Mouse (Mus musculus) right cerebral cortex, adult 2 months (tissue): ENCODE results near the gene Tom1l1.
"Not testable (repeated sequence)": the region's sequence is repeated elsewhere in the genome, so short reads cannot be mapped to it uniquely, and the experiment has no call there.

Source experiments
- DNase-seq, 2 experiments: peaks; one replicate each; pipeline ENCODE4 v3.0.0; 2021 to 2022; ENCODE audit warnings: low spot score in 2 of 2

Gene Tom1l1

DNA sequence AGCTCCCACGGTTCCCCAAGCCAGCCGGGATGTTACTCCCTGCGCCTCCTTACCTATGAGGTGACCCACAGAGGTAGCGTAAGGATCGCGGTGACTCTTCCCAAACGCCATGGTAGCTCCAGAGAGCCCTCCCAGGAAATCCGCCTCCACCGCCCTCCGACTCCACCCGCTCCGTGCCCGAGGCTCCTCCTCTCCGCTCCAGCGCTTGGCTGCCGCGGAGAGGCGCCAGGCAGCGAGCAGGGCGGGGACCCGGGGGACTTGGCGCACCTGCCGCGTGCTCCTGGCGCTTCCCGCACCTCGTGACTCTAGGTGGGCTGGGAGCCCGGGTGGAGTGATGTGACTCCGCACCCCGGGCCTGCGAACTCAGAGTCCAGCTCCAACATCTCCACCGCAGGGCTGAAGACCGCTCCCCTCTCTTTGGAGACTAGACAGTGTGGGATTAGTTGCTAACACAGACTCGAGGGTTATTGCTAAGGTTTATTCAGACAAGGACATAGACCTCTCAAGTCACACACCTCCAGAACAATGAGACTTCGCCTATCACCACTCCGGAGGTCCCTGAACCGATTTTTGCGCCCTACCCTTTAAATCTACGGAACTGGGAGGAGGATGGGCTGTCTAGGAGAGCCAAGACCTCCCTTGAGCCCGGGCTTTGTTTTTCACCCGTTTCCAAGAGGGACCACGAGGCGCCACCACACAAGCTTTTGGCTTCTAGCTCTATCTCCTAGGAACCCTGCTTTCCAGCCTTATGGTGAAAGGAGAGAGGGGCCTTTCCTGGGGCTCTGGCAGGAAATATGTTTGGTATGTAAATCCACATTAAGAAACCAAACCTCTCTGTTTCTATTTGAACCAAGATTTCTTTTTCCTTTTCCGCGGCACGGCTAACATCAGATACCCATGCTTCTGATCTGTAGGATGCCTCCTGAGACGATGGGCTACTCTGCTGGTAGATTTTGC lies at the start of gene Tom1l1:
Gene Tom1l1, minus strand, starts transcription at position 907 of the 957 bp plus-strand sequence.
- peak; percentile 78 to 84 for DNase-seq

GRCm38 (mm10) chr11:90733575-90733974 lies 45.4 kb upstream of the Tom1l1 start:
- DNase-seq = no peak

DNA sequence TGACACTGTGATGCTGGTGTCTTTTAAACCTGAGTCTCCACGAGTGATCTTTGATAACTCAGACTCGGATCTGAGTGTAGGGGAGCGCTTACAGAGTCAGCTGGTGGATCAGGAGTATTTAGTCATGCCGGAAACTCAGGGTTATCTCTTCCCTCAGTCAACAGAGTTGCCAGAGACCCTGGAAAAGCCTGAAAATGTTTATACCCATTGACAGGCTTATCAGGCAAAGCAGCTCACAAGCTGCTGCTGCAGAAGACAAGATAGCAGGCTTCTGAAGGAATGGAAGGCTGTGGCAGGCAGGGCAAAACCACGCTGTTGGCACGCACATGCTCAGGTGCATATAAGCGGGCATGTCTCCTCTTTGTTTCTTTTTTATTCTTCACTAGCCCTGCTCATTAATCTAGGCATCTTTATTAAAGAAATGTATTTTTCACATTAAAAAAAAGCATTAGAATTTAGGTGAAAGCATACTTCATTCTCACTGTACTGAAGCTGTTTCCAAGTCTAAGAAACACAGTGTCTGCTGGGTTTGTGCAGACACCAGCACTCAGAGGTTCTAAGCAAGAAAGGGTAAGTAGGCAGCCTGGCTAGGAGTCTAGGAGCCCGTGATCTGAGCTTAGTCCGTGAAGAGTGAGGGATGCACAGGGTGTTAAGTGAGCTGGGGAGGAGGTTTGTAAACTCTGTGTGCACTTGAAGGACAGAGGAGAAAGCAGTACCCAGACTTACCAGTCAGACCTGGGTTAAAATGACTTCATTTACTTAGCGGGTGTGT lies 39.4 kb upstream of the Tom1l1 start:
- DNase-seq = no peak

GRCm38 (mm10) chr11:90726730-90727129 lies 38.6 kb upstream of the Tom1l1 start:
- no peak for DNase-seq

DNA sequence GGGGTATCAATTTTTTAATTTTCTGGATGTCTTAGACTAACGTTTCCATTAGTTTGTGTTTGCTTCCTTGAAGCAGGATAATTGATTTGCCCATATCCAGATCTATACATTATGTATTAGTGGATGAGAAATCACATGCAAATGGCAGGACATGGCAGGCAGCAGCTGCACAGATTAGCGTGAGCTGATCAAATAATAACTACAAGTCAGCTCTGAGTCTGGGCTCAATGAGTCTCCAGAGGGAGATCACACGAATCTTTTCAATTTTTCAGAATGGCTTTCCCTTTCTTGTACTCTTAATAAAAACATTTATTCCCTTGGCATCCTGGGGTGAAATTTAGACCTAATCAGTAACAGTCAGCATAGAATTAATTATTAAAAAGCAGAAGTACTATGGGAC lies 34.1 kb upstream of the Tom1l1 start:
- DNase-seq = no peak

- no peak for DNase-seq
Measured at GRCm38 (mm10) chr11:90717719-90718118, 29.6 kb upstream of the Tom1l1 start.

DNA sequence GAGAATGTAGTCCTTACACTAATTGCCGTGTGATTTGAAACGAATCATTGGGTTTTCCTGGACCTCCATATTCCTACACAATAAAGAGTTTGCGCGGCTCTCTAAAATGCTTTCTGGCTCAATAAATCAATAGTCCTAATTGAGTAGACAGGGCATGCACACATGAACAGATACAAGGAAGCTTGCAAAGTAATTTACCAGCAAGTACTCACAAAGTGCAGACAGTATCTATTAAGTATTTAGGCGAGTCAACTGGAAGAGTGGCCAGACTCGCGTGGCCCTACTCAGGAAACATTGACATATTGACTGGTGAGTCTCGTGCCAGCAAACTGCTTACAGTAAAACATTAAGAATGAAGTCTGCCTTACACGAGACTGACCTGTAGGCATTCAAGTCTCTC lies 23.4 kb upstream of the Tom1l1 start:
- no peak for DNase-seq

GRCm38 (mm10) chr11:90707134-90707533 lies 19.0 kb upstream of the Tom1l1 start:
- DNase-seq = not testable (repeated sequence)

DNA sequence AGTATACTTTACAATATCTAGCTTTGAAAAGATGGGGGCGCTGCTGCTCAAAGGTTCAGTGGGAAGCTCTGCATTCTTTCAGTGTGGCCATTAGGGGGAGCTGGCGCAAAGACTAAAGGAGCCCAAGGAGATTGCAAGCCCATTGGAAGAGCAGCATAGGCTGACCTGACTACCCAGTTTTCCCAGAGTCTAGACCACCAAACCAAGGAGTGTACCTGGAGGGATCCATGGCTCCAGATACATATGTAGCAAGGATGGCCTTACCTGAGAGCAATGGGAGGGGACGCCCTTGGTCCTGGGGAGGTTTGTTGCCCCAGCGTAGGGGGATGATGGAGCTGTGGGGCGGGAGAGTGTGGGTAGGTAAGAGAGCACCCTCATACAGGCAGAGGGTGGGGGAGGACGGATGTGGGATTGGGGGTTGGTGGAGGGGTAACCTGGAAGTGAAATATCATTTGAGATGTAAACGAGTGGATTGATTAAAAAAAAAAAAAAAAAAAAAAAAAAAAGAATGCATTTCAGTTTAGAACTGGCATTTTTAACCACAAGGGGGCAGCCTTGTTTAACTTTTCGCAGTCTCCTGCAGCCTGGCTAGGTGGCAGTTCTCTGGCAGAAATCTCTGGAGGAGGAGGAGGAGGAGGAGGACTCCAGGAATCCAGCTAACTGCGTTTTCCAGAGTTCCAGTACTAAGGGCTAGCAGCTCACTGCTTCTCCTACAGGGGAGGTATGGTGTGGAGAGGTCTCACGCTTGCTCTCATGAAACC lies 9.5 kb upstream of the Tom1l1 start:
- peak; percentile 62 to 79 for DNase-seq

GRCm38 (mm10) chr11:90695811-90696210 lies 7.6 kb upstream of the Tom1l1 start:
- no peak for DNase-seq

- DNase-seq = no peak
Measured at GRCm38 (mm10) chr11:90694206-90694605, 6.0 kb upstream of the Tom1l1 start.

DNA sequence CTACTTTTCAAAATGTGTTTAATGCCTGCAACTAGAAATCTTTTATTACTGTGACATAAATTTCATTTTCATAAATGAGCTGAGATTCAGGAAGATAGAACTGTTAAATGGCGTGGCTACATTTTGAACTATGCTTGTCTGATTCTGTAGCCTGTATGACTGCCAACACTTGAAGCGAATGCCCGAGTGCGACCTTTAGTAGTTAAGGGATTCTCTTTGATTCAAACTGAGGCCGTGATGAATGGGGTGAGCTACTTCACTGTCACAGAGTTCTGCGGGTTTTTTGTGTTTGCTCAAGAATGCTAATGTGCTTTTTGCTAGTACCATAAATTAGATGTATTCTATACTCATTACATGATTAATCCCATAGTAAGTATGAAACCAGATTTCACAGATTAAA lies 2.2 kb upstream of the Tom1l1 start:
- DNase-seq = no peak

GRCm38 (mm10) chr11:90687040-90687439 lies 1.1 kb downstream of the Tom1l1 start:
- DNase-seq = no peak

- DNase-seq = no peak
Measured at GRCm38 (mm10) chr11:90686287-90687025, 1.7 kb downstream of the Tom1l1 start.

GRCm38 (mm10) chr11:90685196-90685595 lies 3.0 kb downstream of the Tom1l1 start:
- no peak for DNase-seq

- no peak for DNase-seq
Measured at GRCm38 (mm10) chr11:90684765-90685164, 3.4 kb downstream of the Tom1l1 start.

- DNase-seq = no peak
Measured at GRCm38 (mm10) chr11:90681171-90681570, 7.0 kb downstream of the Tom1l1 start.

GRCm38 (mm10) chr11:90678582-90678981 lies 9.6 kb downstream of the Tom1l1 start:
- no peak for DNase-seq

- peak; percentile 56 for DNase-seq
Measured at GRCm38 (mm10) chr11:90677771-90678288, 10.3 kb downstream of the Tom1l1 start.

- DNase-seq = no peak
Measured at GRCm38 (mm10) chr11:90677027-90677426, 11.1 kb downstream of the Tom1l1 start.
